Mouse (Mus musculus): ENCODE measurements at regions not wholly inside any gene's neighbourhood (a gene's known extent, or its start where the extent isn't known, plus 50 kb on each side); places are given as distances from the start of the nearest gene placed in this dataset.
A peak's percentile ranks its signal among the peaks of the same experiment; 100 is the strongest.

DNA sequence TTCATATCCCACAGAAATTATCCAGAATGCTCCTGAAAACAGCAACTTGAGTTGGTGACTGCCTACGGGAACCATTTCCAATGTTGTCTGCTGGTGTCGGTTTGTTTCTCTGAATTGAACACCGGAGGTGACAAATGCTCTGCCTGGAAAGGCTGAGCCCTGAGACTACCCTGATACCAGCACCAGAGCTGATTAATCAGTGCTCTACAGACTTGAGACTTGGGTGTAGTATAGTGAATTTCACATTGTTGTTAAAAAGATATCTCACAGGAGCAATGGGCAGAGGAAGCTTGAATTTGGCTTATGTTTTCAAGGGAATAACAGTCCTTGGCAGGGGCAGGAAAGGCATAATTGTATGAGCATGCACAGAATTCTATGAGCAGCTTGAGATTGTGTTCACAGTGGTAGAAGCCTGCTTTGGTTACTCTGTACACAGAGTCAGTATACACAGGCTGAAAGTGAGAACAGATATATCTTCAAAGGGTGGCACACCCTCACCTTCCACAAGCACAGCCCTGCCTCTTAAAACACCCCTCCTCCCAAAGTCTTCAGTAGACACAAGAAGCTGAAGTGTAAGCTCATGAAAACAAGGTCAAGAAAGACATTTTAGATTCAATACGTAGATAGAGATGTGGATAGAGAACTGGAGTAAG, 447.1 kb downstream of the Meis1 start:
- DNase-seq, result no peak

GRCm38 (mm10) chr11:18563011-18563410, 455.8 kb downstream of the Meis1 start:
- no peak for DNase-seq

DNA sequence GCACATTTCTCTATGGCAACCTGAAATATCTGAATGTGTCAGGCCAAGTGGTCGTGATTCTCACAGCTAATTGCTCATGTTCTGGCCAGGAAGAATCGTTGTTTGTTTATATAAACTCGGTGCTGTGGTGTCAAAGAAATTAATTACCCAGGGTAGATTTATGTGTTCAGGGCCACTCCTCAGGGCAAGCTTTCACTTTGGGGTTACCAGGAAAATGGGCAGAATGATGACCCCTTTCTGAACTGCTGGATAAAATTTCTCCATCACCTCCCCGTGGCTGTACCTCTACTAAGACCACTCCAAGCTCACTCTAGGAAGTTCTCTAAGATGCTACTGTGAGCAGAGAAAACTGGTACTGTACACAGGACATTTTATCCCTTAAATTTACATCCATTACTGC, 460.1 kb downstream of the Meis1 start:
- DNase-seq, result no peak

- DNase-seq, result no peak
Measured at GRCm38 (mm10) chr11:18535592-18535857, 483.3 kb downstream of the Meis1 start.

- DNase-seq, result no peak
Measured at GRCm38 (mm10) chr11:18534807-18535591, 483.8 kb downstream of the Meis1 start.

GRCm38 (mm10) chr11:18531264-18532110, 487.3 kb downstream of the Meis1 start:
- DNase-seq, result no peak

- DNase-seq, result no peak
Measured at GRCm38 (mm10) chr11:18528568-18528967, 490.2 kb downstream of the Meis1 start.

DNA sequence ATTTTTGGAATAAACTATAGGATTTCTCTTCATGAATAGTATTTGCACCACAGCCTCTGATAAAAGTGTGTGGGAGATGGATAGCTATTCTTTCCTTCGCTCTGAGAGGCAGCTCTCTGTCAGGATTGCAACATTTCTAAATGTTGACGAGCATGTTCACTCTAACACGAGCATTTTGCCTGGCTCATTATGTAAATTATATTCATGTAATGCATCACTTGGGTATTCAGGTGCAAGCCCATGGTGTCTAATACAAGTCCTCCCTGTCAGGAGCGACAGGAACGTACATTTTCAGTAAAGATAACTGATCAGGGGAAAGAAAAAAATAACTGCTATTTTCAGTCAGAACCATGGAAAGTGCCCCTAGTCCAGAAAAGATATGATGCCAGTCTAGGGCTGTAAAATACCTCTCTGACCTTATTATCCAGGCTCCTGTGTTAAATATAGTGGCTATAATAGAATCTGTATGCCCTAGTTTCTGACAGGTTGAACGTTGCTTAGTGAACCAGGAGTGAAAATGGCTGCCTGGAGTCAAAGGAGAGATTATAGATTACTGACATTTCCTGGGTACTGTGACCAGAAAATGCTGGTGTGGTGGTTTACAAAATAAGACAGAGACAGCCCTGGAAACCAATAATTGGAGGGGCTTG, 523.6 kb downstream of the Meis1 start:
- DNase-seq, result no peak

DNA sequence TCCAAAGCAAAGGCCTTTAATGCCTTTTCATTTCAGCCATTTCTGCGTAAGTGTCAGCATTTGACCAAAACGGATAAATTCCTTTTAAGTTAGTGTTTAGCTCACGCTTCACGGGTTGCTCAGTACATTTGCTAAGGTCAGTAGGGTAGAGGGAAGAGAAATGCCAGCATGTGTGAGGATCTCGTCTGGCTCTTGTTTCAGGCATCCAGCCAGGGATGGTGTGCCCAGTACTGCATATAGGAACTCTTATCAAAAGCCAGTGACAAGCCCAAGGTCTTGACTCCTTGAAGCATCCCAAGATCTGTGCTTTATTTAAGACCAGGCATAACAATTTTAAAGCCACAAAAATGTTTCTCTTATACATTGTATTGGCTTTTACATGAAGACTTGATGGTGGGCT, 524.8 kb downstream of the Meis1 start:
- DNase-seq, result no peak

DNA sequence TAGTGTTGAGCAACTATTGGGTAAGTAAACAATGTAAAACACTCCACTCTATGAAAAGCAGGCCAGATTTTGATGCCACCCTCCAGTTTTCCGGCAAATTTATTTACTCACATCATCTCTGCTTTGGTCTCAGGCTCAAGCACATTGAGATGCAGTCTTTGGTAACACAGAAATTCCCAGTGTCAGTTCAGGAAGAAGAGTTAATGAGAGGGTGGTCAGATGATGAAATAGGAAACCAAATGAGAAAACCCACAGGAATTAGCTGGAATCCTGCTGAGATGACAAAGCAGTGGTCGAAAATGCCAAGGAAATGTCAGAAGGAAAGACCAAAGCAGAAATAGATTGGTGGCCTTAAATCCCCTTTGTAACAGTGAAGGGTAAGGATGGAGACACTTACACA, 525.7 kb downstream of the Meis1 start:
- DNase-seq, result peak; percentile 4

DNA sequence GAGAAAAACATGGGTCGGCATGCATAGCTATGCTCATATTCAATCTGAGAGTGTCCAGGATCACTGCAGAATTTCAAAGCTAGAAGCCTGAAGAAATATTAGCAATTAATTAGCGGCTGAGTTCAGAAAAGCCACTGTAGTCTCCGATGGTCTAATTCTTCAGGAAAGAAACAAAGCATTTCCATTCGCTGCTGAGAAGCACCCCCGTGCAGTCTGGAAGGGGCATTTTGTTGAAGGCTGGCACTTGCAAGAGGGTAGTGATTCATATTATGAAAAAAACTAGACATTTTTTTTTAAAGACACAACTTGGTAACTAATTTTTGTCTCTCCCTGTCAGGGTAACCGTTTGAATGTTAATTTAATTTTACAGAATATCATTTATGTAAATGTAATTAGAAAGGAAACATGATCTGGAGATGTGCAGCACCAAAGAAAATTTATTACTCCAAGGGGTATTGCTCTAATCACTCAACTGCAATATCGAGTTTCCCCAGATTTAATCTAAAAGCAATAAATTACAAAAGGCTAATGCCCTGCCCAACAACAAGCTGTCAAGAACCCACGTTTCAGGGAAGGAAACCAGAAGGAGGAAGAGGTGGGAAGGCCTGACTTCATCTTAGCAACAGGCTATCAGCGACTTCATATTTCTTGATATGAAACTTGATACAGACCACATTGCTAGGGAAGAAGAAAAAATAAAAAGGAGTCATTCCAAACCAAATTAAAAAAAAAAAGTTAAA, 529.1 kb downstream of the Meis1 start:
- no peak for DNase-seq

DNA sequence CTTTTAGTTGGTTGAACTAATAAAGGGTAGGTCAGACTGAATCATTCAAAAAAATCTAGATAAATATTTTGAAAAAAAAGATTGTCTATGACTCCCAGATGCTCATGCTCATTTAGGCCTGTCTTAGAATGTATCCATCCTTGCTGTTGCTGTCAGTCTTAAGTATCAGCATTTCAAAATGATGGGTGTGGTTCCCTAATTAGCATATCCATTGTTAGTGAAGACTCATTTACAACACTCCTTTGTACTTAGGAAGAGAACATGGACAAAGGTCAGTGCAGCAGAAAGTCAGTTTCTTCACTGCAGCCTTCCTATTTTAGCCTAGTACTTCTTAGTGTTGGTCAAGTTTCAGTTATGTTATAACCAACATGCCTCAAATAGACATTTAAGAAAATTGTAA, 525.2 kb upstream of the Etaa1 start:
- DNase-seq, result no peak

DNA sequence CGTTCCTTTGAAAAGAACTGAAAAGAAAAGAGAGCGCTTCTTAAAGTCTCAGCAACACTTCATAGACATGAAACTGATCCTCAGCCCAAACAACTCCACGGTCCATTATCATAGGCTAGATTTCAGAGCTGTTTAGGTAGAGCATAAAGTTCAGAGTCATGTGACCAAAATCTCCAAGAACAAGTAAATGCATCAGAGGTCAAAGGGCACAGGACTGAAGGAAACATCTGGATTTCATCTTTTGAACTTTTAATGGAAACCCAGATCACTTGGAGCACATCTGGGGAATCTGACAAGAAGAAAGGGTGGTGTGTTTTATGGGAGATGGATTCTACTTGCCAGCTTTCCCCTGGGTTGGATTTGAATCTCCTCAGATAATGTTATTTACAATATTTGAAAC, 497.6 kb upstream of the Etaa1 start:
- no peak for DNase-seq

GRCm38 (mm10) chr11:18448879-18449278, 495.2 kb upstream of the Etaa1 start:
- no peak for DNase-seq

DNA sequence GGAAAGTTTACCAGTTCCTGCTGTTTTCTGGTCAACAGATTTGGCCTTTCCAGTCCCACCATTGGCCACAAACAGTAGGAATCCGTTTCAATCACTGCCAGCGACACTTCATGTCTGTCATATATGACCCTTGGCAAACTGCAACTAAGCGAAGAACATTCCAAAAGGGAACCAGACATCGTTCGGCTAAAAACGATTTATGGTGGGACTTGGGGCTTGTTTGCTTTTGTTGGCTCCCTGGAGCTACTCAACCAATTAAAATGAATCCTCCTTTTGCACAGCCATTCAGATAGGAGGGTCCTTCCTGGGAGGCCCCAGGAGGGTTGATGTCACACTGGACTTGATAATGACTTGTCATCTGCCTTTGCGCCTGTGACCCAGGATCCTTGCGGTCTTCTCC, 490.9 kb upstream of the Etaa1 start:
- DNase-seq, result peak; percentile 5

DNA sequence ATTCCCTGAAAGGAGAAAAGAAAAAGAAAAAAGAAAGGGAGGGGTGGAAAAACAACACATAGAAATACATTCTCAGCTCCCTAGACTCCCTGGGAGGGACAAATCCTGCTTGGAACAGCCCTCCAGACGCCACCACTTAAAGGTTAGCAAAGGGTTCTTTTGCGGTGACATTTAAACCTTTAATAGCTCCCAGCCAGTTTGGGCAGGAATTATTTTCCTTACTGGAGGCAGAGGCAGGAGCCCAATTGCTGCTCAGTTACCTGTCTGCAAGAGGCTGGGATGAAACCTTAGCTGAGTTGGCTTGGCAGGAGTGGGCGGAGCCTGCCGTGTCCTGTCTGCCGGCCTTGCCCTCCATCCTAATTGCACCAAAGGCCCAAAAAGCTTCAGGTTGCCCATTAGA, 490.4 kb upstream of the Etaa1 start:
- peak; percentile 4 for DNase-seq

GRCm38 (mm10) chr11:18443156-18443555, 489.5 kb upstream of the Etaa1 start:
- no peak for DNase-seq

DNA sequence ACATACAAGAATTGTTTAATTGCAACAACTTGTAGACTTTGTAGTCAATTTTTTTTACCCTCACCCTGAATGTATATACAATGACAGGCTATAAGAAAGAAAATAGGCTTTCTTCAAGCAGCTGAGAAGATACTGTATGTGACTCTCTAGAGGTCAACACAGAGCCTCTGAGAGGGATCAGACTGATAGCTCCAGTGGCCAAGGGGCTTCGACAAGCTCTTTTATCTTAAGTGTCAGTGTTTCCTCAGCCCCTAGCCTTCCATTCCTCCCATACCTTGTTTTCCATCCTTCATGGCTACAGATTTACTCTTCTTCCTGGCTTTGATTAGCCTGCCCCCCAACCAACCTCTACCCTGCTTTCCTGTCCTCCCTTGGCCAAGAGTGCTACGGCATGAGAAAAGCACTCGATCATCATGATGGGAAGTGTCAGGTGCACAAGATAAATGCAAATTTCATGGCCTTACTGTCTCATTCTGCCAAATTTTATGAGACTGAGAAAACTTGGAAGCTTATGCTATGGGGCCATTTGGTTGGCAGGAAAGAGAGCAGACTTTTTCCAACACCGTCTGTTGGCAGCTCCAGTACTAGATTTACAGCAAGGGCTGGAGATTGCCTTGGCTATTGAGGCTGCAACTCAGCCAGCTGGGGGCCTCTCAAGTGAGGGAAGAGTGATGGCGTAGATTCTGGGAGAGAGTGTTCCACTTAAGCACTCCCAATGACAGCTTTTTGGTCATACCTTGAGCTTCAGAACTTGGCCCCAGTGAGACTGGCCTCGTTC, 484.3 kb upstream of the Etaa1 start:
- DNase-seq, result peak; percentile 2

GRCm38 (mm10) chr11:18421076-18421475, 467.4 kb upstream of the Etaa1 start:
- no peak for DNase-seq

- no peak for DNase-seq
Measured at GRCm38 (mm10) chr11:18413769-18414168, 460.1 kb upstream of the Etaa1 start.

GRCm38 (mm10) chr11:18408071-18408752, 454.5 kb upstream of the Etaa1 start:
- DNase-seq, result no peak

All from kidney, adult 11 months (tissue).